Mouse (Mus musculus) stomach, embryonic 14.5 days (tissue): ENCODE data around the gene Gstm4. TPM values are rescaled to one million over a fixed set of nuclear protein-coding genes. Genes with fewer than 3 reads are reported as not detected.

Source experiments
- ATAC-seq: fragments of 200-750 bp; cut with Nextera tagmentation; 2 replicates; pipeline ENCODE4 v1.8.0; 2017; ENCODE audit warnings: low read depth, moderate TSS enrichment; ENCODE audit not compliant: insufficient number of reproducible peaks, insufficient read depth, low FRiP score
- H3K27ac ChIP-seq: fragments of 300-500 bp; sonication (generic); 2 replicates; pipeline ENCODE4 v1.5.1; 2014; ENCODE audit warnings: mild to moderate bottlenecking, low read length, moderate library complexity, mixed read lengths
- H3K27me3 ChIP-seq: fragments of 300-500 bp; sonication (generic); 2 replicates; pipeline ENCODE4 v1.6.1; 2014; ENCODE audit warnings: low read length, control low read depth, mixed read lengths; ENCODE audit not compliant: control insufficient read depth, insufficient read depth
- H3K36me3 ChIP-seq: fragments of 300-500 bp; sonication (generic); 2 replicates; pipeline ENCODE4 v1.6.1; 2014; ENCODE audit warnings: mild to moderate bottlenecking, control low read depth, low read length, moderate library complexity, mixed read lengths; ENCODE audit not compliant: control insufficient read depth, insufficient read depth
- H3K4me1 ChIP-seq: fragments of 300-500 bp; sonication (generic); 2 replicates; pipeline ENCODE4 v1.6.1; 2014; ENCODE audit warnings: low read length, control low read depth, mixed read lengths; ENCODE audit not compliant: control insufficient read depth, insufficient read depth
- H3K4me2 ChIP-seq: fragments of 300-500 bp; sonication (generic); replicated peaks from 2 replicates; pipeline ENCODE4 v1.6.1; 2014; ENCODE audit warnings: low read depth, low read length, control low read depth
- H3K4me3 ChIP-seq: fragments of 300-500 bp; sonication (generic); 2 replicates; pipeline ENCODE4 v1.5.1; 2014; ENCODE audit warnings: low read depth, low read length, control low read depth
- H3K9ac ChIP-seq: fragments of 300-500 bp; sonication (generic); replicated peaks from 2 replicates; pipeline ENCODE4 v1.6.1; 2014; ENCODE audit warnings: low read depth, mild to moderate bottlenecking, control low read depth, low read length, moderate library complexity, mixed read lengths
- H3K9me3 ChIP-seq: fragments of 300-500 bp; sonication (generic); 2 replicates; pipeline ENCODE4 v1.6.1; 2016; ENCODE audit warnings: low read depth, low read length, control low read depth; ENCODE audit not compliant: control insufficient read depth
- WGBS: fragments of 180-500 bp; shearing (Covaris S2); extraction: QIAGEN DNeasy Blood & Tissue Kit; methylation state at CpG from one replicate; pipeline ENCODE4 v1.1.7; 2014; 5-methylcytosine and 5-hydroxymethylcytosine counted together
- polyA plus RNA-seq: library from polyadenylated mRNA; unstranded; fragments of >200 nt; fragmentation: Nextera tagmentation; extraction: Ambion mirVana; gene quantifications from 2 replicates; pipeline ENCODE4 v1.2.1, GENCODE M21; 2014

Gene Gstm4
- polyA plus RNA-seq, 1 experiment from 2014 or later = 18.1 TPM

- H3K4me3 ChIP-seq = no peak overlapping the region
- WGBS = 63% methylated on average over 4 of the region's 4 CpGs
- no peak for ATAC-seq
- H3K27me3 ChIP-seq = no peaks in the 10 kb centered on the region
- no peak overlapping the region for H3K27ac ChIP-seq
- no peak overlapping the region for H3K4me2 ChIP-seq
- H3K9ac ChIP-seq = no peak overlapping the region
- no peaks in the 10 kb centered on the region for H3K9me3 ChIP-seq
- no peaks in the 10 kb centered on the region for H3K36me3 ChIP-seq
- H3K4me1 ChIP-seq = no peaks in the 10 kb centered on the region
Measured at GRCm38 (mm10) chr3:108064672-108065071, 20.0 kb upstream of the Gstm4 start.

- Histone ChIP-seq H3K9me3 (no peaks in the 10 kb centered on the region), H3K27me3 (no peaks in the 10 kb centered on the region), H3K4me1 (no peaks in the 10 kb centered on the region), H3K9ac (no peak overlapping the region), H3K36me3 (no peaks in the 10 kb centered on the region), H3K4me2 (no peak overlapping the region), H3K27ac (no peak overlapping the region), H3K4me3 (no peak overlapping the region)
- ATAC-seq = no peak
- 81% methylated on average over 8 of the region's 8 CpGs for WGBS
Measured at GRCm38 (mm10) chr3:108062648-108063047, 18.0 kb upstream of the Gstm4 start.

- no peak overlapping the region for H3K9ac ChIP-seq
- no peaks in the 10 kb centered on the region for H3K4me1 ChIP-seq
- H3K4me3 ChIP-seq = no peak overlapping the region; the same call in 1 of the 2 replicates
- 17% methylated on average over 7 of the region's 7 CpGs for WGBS
- ATAC-seq = no peak
- no peak overlapping the region for H3K27ac ChIP-seq
- no peaks in the 10 kb centered on the region for H3K27me3 ChIP-seq
- no peaks in the 10 kb centered on the region for H3K36me3 ChIP-seq
- H3K4me2 ChIP-seq = 0 out of 2 replicates have a peak overlapping the region, but pooled peaks have one; percentile 6
- H3K9me3 ChIP-seq = no peaks in the 10 kb centered on the region
Measured at GRCm38 (mm10) chr3:108061420-108061819, 16.7 kb upstream of the Gstm4 start.

- 87% methylated on average over 5 of the region's 5 CpGs for WGBS
- Histone ChIP-seq H3K27me3 (no peaks in the 10 kb centered on the region), H3K4me2 (no peak overlapping the region), H3K4me3 (no peak overlapping the region), H3K9me3 (no peaks in the 10 kb centered on the region), H3K9ac (no peak overlapping the region), H3K27ac (no peak overlapping the region), H3K36me3 (no peaks in the 10 kb centered on the region), H3K4me1 (no peaks in the 10 kb centered on the region)
- no peak for ATAC-seq
Measured at GRCm38 (mm10) chr3:108050493-108050892, 5.8 kb upstream of the Gstm4 start.

- ATAC-seq = no peak
- WGBS = 37% methylated on average over 3 of the region's 3 CpGs
- no peak overlapping the region for H3K27ac ChIP-seq
- no peak overlapping the region for H3K9ac ChIP-seq
- no peaks in the 10 kb centered on the region for H3K4me1 ChIP-seq
- H3K36me3 ChIP-seq = no peaks in the 10 kb centered on the region
- H3K27me3 ChIP-seq = no peaks in the 10 kb centered on the region
- H3K4me2 ChIP-seq = no peak overlapping the region
- no peaks in the 10 kb centered on the region for H3K9me3 ChIP-seq
- no peak overlapping the region for H3K4me3 ChIP-seq
Measured at GRCm38 (mm10) chr3:108048306-108048705, 3.6 kb upstream of the Gstm4 start.

DNA sequence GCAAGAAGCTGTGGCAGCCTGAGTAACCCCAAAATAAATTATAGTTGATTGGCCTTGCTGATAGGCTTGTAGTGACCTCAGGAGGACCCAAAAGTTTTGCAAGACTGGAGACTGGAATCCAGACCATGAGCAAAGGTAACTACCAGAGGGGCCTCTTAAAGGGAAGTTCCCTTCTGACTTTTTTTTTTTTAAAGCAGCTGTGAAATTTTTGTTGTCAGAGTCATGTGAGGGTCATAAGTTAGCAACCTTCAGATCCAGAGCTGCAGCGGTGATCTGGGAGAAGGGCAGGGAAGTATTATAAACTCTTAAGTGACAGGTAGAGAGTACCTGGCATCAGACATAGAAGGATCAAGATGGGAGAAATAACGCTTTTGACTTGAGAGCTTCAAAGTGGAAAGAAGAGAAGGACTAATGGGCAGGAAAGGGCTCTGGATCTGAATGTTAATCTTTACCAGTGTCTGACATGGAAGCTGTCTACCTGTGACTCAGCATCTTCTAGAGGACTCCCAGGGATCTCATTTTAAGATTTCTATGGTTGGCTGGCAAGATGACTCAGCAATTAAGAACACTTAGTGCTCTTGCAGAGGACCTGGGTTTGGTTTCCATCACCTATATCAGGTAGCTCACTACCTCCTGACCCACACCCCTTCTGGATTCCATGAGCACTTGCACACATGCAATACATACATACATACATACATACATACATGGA lies 2.4 kb upstream of the Gstm4 start:
- Histone ChIP-seq H3K9ac (no peak overlapping the region), H3K27ac (no peak overlapping the region), H3K27me3 (no peaks in the 10 kb centered on the region), H3K36me3 (no peaks in the 10 kb centered on the region), H3K9me3 (no peaks in the 10 kb centered on the region), H3K4me3 (no peak overlapping the region), H3K4me1 (no peaks in the 10 kb centered on the region), H3K4me2 (no peak overlapping the region)
- WGBS = 77% methylated on average over 2 of the region's 2 CpGs
- ATAC-seq = no peak

GRCm38 (mm10) chr3:108033156-108033555 lies 11.5 kb downstream of the Gstm4 start:
- no peak for ATAC-seq
- no peaks in the 10 kb centered on the region for H3K9me3 ChIP-seq
- H3K27ac ChIP-seq = no peak overlapping the region
- no peaks in the 10 kb centered on the region for H3K4me1 ChIP-seq
- no peaks in the 10 kb centered on the region for H3K36me3 ChIP-seq
- WGBS = 48% methylated on average over 5 of the region's 5 CpGs
- no peak overlapping the region for H3K4me3 ChIP-seq
- no peaks in the 10 kb centered on the region for H3K27me3 ChIP-seq
- H3K9ac ChIP-seq = no peak overlapping the region
- H3K4me2 ChIP-seq = no peak overlapping the region

- H3K9me3 ChIP-seq = no peaks in the 10 kb centered on the region
- H3K4me1 ChIP-seq = no peaks in the 10 kb centered on the region
- no peaks in the 10 kb centered on the region for H3K27me3 ChIP-seq
- no peaks in the 10 kb centered on the region for H3K36me3 ChIP-seq
- H3K4me3 ChIP-seq = no peak overlapping the region
- no peak overlapping the region for H3K4me2 ChIP-seq
- H3K9ac ChIP-seq = no peak overlapping the region
- no peak overlapping the region for H3K27ac ChIP-seq
- no peak for ATAC-seq
Measured at GRCm38 (mm10) chr3:108032113-108032512, 12.6 kb downstream of the Gstm4 start.
